Mouse (Mus musculus): ENCODE measurements around the gene Prss41.

DNA sequence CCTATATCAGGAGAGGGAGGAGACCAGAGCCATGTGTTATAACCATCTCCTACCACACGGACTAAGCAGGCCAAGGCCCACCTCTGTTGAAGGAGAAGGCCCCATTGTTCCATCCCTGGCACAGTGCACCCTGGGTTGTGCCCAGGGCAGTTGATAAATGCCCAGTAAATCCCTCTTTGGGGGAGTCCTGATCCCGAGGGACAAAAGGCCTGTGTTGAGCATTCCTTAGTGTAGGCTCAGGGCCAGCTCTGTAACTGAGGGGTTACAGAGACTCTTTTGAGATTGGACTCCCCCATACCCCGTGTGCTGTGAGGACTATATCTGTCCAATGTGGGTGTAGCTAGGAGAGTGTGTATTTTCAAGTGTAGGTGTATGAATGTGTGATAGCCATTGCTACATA is 32.8 kb upstream of the Prss41 start:
- TF ChIP-seq GATA1 (IDR thresholded peaks at IDR 0.05; ENCODE audit: borderline replicate concordance, low read length) (no peak), FLI1 (IDR thresholded peaks at IDR 0.05; ENCODE audit: low read length) (no peak)
